Mouse (Mus musculus) adrenal gland, postnatal 10 days (tissue): ENCODE results near the gene Sugp1. TPM values are rescaled to one million over a fixed set of nuclear protein-coding genes. Genes with fewer than 3 reads are reported as not detected.
A peak's percentile ranks its signal among the peaks of the same experiment; 100 is the strongest.
"Not testable (repeated sequence)": the region's sequence is repeated elsewhere in the genome, so short reads cannot be mapped to it uniquely, and the experiment has no call there.

Experiments used
- DNase-seq: peaks from one replicate; pipeline ENCODE4 v3.0.0; 2021; ENCODE audit warnings: mixed read lengths
- total RNA-seq, 2 experiments: library from RNA; stranded (reverse); gene quantifications; 2 replicates each; pipeline ENCODE4 v1.2.3; 2021

Sugp1 gene
- total RNA-seq, 2 experiments from 2014 or later = 24.1 to 29.7 TPM

DNA sequence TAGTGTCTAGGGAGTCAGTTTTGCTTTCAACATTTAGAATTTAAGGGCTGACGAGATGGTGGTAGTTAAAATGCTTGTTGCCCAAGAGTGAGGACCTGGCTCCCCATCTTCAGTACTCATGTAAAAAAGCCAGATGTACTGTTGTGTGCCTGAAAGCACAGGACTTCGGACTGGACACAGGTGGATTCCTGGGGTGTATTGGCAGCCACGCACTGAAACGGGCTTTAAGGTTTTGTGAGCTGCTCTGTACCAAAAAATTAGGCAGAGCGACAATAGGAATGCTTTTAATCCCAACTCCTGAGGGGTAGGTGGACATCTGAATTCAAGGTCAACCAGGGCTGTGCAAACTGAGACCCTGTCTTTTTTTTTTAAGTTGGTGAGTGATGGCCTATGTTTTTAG, 1.4 kb downstream of the Sugp1 start:
- no peak for DNase-seq

DNA sequence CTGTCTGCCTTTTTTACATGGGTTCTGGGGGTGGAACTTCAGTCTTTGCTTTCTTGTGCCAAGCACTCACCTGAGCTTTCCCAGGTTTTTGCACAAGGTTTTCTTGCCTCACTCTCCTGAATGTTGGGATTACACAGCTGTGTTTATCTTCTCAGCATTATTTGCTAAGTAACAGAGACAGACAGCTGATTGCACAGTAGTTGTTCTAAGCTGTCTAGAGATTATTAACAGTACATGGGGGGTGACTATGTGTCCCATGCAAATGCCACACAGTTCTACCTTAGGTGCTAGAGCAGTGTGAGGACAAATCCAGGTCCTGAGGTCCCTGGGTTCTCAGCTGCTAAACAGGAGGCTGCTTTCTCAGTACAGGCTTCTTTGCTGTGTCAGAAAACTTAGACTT, 7.0 kb downstream of the Sugp1 start:
- DNase-seq = no peak

DNA sequence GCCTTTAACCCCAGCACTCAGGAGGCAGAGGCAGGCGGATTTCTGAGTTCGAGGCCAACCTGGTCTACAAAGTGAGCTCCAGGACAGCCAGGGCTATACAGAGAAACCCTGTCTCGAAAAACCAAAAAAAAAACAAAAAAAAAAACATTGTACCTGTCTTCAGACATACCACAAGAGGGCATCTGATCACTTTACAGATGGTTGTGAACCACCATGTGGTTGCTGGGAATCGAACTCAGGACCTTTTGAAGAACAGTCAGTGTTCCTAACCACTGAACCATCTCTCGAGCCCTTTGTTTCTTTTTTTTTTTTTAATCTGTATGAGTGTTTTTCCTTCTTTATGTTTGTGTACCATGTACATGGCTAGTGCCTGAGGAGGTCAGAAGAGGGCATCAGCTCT, 7.8 kb downstream of the Sugp1 start:
- DNase-seq = not testable (repeated sequence)

DNA sequence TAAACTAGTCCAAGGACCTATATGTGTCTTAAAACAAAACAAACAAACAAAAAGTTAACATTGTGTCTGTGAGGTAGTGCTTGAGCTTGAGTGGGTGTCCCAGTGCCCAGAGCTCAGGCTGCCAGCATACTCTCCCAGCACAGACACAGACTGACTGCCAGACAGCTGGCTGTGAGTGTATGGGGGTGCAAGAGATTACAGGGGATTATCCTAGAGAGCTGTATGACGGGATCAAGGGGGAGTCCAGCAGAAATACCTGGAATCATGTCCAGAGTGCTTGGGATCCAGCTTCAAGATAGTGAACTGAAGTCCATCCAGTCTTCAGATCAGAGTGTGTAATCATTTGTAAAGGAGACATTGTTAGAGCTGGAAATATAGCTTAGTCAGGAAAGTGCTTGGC, 15.1 kb downstream of the Sugp1 start:
- no peak for DNase-seq

DNA sequence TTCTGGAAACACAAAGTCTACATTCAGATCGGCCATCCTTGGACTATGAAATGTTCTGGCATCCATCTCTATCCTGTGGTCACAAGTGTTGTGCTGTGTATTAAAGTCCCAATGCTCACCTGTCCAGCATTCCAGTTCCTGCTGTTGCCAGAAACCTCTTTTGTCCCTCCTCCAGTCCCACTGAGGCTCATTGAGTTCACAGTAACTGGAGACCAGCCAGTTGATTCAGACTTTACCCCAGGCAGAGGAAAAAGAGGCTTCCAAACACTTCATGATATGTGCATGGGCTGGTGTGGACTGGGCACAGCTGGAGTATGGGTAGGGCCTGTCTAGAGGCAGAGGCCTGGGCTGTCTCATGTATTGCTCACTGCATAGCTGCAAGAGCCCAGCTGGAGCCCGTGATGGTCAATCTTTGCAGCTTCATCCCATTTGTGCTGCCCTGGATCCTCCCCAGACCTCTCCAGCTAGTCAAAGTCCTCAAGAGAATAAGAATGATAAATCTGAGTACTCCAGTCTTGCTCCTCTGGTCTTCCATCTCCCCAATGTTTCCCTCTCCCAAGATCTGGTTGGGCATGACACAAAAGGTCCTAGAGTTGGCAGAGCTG, 29.3 kb downstream of the Sugp1 start:
- no peak for DNase-seq

DNA sequence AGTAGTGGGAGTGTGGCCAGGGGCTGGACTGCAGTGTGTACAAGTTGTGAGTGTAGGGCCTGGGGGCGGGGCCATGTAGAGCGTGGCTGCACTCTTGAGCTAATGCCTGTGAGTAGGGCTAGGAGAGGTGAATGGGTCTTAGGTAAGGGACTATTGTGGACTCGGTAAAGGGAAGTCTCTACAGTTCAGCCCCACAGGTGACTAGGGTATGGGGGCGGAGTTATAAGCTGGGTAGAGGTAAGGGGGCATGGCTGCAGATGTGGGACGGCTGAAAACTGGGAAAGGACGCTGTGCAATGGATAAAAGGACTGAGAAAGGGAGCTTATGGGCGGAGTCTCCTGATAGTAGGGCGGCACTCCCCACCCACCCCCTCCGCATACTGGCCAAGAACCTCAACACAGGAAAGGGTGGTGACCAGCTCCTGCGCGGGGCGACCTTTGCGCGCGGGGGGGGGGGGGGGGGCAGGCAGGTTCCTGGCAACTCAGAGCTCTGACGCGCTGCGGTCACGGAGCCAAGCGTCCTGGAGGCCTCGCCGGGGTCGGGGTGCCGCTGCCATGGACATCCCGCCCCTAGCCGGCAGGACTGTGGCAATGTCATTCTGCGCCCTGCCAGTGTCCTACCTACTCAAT, 29.9 kb downstream of the Sugp1 start, which contains the start of gene Tm6sf2:
Tm6sf2 (plus strand) TSS at position 484 of the 629 bp plus-strand sequence.
- DNase-seq = peak; percentile 67

DNA sequence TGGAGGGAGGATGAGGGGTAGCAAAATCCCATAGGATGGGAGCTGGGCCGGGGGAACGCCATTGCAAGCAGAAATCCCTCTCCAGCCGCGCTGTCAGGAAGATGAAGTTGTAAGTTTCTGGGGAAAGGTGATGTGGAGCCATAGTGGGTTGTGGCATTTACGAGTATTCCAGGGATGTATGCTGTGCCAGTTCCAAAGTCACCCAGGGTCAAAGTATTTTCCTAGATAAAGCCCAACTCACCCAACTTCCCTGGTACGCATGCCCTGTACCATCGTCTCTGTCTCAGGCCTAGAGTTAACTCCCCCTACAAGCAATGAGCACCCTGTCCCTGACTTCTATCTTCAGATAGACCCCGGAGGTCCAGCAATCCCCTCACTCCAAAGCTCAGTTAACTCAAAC, 30.5 kb downstream of the Sugp1 start:
- no peak for DNase-seq

DNA sequence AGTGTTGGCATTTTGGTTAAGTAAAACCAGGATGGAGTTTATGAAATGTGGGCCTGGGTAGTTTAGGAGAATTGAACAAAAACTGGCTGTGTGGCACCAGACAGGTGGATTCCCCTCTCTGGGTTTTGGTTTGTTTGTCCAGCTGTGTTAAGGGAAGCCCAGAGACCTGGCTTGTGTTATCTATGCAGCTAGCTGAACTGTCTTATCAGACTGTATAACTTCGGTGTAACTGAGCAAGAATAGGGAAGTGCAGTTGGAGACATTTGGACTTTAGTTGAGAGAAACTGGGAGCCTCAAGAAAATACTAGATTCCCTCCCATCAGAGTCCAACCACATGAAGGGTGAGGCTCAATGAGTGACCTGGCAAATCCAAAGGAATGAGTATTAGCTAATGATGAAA, 31.1 kb downstream of the Sugp1 start:
- no peak for DNase-seq

DNA sequence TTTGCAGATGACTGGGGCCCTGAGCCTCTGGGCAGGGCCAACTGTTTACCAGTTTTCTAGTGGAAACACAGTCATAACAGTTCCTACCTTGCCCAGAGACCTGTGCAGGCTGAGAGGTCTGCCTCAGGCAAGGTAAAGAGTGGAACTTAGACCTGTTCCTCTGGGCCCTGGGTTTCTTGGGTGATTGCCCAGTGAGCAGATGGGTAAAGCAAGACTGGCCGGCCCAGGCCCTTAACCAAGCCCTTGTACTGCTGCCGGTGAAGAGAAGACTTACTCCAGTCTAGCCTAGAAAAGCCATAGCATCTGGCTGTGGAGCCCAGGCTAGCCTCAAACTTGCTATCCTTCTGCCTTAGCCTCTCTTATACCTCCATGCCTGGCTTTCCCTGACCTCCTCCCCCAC, 39.4 kb downstream of the Sugp1 start:
- no peak for DNase-seq

DNA sequence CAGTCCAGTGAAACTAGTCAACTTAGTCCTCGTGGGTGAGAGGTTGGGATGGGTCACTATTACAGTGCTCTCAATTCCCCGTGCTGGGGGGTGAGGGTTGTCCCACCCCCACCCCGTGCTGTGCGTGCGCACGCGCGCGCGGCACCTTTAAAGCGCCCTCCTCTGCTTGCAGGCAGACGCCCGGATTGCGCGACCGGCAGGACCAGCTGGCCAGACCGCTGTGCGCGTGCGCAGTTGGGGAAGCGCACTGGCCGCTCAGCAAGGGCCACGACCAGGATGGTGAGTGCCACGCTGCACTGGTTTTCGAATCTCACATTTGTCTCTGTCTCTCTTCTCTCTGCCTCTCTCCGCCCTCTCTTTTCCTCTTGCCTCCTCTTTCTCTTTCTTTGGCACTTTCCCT, 40.7 kb downstream of the Sugp1 start, which contains the start of gene Hapln4:
Hapln4 (plus strand) TSS at position 173 of the 400 bp plus-strand sequence.
- DNase-seq = peak; percentile 71

DNA sequence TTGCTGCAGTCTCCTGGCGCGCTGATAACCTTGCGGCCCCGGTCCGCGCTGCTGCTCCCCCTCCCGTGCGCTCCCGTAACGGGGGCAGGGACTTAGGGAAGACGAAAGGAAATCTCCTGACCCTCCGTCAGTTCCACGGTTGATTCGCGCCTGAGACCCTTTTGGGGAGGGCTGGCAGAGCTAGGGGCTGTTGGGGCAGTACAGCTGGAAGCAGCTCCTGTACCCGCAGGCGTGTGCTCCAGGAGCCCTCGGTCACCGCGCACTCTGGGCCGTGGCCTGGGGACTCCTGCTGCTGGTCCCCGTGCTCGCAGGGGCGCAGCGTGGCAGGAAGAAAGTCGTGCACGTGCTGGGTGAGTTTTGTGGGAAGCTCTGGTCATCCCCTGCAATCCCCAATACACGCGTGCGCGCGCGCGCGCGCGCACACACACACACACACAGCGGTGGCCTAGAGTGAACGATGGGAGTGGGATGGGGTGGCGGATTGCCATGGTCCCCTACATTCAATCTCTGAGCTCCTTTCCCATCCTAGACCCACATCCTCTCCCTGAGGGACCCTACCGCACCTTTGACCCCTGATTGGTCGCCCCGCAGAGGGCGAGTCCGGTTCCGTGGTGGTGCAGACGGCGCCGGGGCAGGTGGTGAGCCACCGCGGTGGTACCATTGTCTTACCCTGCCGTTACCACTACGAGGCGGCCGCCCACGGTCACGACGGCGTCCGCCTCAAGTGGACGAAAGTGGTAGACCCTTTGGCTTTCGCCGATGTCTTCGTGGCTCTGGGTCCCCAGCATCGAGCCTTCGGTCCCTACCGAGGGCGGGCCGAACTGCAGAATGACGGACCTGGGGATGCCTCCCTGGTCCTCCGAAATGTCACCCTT, 41.8 kb downstream of the Sugp1 start:
- peak; percentile 15 for DNase-seq

DNA sequence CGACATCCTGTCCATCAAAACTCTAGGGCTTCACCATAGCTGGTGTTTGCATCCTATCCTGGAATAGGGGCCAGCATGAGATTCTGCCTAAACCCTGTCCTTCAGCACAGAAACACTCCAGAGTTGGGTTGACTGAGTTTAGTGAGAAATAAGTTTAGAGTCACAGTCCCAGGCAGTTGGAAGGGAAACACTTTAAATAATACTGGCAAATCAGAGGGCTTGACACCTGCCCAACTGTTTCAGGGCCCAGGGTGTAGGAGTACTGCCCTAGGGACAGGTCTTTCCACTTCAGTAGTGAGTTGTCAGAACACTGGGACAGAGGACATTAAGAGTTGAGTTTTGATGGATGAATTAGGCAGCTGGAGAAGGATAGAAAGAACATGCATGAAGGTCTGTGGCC, 43.5 kb downstream of the Sugp1 start:
- no peak for DNase-seq

DNA sequence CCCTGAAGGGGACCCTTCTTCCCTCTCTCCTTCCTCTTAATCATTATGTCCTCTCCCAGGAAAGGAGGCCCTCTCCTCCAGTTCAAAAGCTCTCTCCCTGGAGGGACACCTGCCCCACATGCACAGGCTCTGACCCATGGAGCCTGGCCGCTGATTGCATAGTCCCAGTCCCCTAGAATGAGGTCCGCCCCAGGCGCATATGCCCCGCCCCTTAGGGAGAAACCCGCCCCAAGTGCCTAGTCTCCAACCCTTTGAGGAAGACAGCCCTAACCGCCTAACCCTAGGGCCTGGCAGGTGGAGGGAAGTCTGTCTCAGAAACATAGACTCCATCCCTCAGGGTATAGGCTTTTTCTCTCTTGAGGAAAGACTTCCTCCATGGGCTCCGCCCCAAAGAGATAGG, 44.6 kb downstream of the Sugp1 start:
- peak; percentile 14 for DNase-seq

DNA sequence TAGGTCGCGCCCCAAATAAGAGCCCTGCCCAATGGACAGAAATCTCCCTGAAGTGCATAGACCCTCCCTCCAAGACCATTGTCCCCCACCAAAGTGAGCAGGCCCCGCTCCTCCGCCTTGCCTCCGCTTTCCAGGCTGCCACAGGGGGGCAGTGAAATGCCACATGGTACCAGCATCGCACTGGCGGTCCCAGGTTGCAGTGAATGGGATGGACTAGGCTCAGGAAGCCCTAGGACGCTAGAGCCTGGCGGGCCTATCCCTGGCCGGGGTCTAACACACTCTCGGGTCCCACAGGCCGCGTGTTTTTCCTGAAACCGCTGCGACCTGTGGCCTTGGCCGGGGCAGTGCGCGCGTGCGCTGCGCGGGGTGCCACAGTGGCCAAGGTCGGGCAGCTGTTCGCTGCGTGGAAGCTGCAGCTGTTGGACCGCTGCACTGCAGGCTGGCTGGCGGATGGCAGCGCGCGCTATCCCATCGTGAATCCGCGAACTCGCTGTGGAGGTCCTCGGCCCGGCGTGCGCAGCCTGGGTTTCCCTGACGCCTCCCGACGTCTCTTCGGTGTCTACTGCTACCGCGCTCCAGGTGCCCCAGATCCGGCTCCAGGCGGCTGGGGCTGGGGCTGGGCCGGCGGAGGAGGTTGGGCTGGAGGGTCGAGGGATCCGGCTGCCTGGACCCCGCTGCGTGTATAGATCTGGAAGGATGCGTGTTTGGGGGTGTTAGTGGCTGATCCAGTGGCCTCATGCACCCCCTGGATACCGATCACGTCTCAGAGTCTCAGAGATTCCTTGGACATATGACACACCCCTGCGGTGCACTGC, 45.4 kb downstream of the Sugp1 start:
- peak; percentile 64 for DNase-seq

DNA sequence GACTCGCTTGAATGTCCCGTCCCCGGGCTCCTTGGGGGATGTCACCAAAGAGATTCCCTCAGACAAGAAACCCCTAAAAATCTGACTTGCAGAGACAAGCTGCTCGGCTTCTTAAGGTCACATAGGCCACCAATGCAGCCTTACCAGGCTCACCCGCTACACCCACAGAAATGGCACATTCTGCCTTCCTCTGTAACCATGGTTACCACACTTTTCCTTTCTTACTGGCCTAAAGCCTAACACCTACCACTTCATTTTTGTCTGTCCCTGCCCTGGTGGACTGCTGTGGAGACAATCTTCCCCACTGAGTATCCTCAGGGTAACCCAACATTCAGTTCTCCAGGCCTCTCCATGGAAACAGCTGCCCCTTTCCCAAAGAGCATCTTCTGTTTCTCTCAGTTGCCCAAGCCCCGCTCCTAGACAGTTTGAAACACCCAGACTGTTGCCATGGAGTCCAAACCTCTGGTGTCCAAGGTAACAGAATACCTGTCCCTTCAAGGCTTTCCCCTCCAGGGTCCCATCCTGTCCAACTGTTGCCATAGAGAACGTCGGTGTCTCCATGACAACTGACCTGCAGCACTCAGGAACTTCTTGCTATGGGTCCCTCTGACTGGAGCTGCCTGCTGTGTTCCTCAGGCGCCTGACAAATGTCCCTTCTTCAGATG, 46.8 kb downstream of the Sugp1 start:
- no peak for DNase-seq

DNA sequence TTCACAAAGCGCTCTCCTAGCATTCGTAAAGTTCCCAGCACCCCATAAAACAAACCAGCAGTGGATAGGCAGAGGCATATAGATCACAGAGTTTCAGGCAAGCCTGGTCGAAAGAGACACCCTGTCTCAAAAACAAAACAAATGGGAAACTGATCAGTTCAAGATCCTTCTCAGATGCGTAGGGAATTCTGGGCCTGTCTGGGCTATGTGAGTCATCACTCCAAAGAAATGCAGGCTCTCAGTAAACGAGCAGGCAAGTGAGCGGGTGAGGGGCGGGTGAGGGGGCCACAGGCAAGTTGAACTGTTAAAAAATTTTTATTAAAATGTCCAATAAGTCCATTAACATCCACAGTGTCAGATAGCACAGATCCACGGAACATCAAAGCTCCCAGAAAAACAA, 50.2 kb downstream of the Sugp1 start:
- DNase-seq = no peak

DNA sequence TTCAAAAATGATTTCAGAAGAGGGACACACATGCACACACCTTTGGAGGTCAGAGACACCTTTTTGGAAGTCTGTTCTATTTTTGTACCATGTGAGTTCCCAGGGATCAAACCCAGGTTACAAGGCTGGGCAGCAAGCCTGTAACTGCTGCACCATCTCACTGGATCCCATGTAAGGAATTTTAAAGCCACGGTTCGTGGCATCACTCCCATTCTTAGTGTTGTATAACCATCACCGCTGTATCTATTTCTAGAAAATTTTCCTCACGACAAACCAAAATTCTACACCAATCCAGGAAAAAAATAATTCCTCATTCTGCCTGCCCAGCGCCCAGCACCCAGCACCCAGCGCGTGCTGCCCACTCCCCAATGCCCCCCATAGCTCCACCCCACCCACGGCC, 56.7 kb downstream of the Sugp1 start:
- no peak for DNase-seq

DNA sequence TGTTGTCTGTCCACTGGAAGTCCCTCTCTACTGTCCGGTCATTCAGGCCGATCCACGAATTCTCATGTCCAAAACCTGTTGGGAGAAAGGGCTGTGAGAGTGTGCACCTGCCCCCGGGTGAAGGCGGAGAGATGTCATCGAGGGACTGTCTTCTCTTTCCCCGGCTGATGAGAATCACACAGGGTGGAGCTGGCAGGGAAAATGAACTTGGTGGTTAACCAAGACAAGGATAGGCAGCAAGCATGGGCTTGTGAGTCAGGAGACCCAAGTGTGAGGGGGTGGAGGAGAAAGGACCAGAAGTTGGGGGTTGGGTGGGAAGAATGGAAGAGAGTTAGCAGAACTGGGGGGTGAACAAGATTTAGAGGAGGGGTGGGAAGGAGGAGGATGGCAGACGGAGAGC, 57.6 kb downstream of the Sugp1 start:
- no peak for DNase-seq

DNA sequence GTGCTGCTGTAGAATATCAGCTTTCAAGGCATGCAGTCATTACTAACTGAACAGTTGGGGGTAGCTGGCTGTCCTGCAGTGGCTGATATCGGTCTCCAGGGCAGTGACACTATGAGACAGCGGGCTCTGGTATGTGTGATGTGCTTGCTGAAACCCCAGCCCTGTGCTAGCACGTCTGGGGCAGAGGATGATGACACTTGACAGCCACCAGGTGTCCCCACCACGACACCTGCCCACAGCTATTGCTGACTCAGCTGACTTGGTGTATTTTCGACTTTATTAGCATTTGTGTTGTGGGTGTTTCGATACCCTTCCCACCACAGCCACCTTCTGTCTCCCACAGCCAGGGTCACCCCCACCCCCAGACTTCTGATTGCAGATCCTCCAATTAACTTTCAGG, 61.9 kb downstream of the Sugp1 start:
- peak; percentile 53 for DNase-seq

DNA sequence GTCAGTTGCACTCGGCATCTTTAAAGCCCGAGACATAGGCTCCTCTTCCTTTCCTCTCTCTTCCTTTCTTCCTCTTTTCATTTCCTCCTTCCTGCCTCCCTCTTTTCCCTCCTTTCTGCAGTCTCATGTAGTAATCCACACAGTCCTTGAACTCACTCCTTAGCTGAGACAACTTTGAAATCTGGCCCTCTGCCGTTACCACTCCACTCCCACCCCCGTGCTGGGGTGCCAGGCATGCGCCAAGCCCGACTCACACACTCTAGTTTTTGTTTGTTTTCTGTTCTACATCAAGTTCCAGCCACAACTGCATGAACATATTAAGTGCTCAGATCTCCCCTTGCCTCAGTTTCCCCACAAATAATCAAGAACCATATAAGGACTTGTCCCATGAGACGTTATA, 62.3 kb downstream of the Sugp1 start:
- DNase-seq = no peak

DNA sequence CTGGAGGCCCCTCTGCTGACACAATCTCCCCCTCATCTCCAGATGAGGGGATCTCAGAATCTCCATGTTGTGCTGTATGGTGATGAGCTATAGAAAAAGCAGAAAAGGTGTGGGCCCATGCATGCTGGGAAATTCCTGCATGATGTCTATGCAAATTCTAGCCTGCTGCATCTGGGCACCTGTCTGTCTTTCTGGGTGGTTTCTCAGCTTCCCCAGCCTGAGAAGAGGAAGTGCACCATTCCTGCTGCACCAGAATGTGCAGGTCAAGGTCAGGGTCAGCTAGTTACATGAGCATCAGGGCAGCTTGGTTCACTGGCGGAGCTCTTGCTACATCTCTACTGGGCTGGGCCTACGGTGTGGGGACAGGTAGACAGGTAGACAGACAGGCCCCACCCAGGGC, 67.8 kb downstream of the Sugp1 start:
- DNase-seq = no peak
